Mouse (Mus musculus) MEL (cell line): ENCODE measurements around the gene Fryl. TPM values are rescaled to one million over a fixed set of nuclear protein-coding genes. Genes with fewer than 3 reads are reported as not detected.

Experiments
- DNase-seq: peaks from one replicate; pipeline ENCODE4 v3.0.0; 2011; ENCODE audit warnings: low read depth, low spot score
- H3K27ac ChIP-seq: 2 replicates; pipeline ENCODE4 v1.5.1; 2012; ENCODE audit warnings: low read depth, mild to moderate bottlenecking, control low read depth, low read length, moderate library complexity; ENCODE audit not compliant: control insufficient read depth
- H3K27me3 ChIP-seq, 2 experiments: fragments of 150-350 bp in 1 of 2; sonication (generic) in 1 of 2; 2 replicates each; pipeline ENCODE4 v1.6.1; 2012; ENCODE audit warnings: low read length in 2 of 2, mild to moderate bottlenecking in 2 of 2, improper control_type of control experiment in 1 of 2, moderate library complexity in 1 of 2; ENCODE audit not compliant: insufficient read depth in 2 of 2, control insufficient read depth in 1 of 2
- H3K36me3 ChIP-seq, 2 experiments: 2 replicates each; pipeline ENCODE4 v1.6.1; 2012 to 2014; ENCODE audit warnings: low read length in 2 of 2, improper control_type of control experiment in 1 of 2, inconsistent platforms in 1 of 2, mild to moderate bottlenecking in 1 of 2; ENCODE audit not compliant: insufficient read depth in 2 of 2, control insufficient read depth in 1 of 2
- H3K4me1 ChIP-seq, 2 experiments: fragments of 150-350 bp in 1 of 2; sonication (generic) in 1 of 2; 2 replicates each; pipeline ENCODE4 v1.6.1; 2012; ENCODE audit warnings: low read length in 2 of 2, improper control_type of control experiment in 1 of 2, mild to moderate bottlenecking in 1 of 2; ENCODE audit not compliant: insufficient read depth in 2 of 2, control insufficient read depth in 1 of 2
- H3K4me3 ChIP-seq, 2 experiments: fragments of 150-350 bp in 1 of 2; sonication (generic) in 1 of 2; 2 replicates each; pipeline ENCODE4 v1.5.1; 2012; ENCODE audit warnings: low read depth in 2 of 2, low read length in 2 of 2, mild to moderate bottlenecking in 2 of 2, moderate library complexity in 2 of 2, control low read depth in 1 of 2, improper control_type of control experiment in 1 of 2; ENCODE audit not compliant: control insufficient read depth in 1 of 2, insufficient read depth in 1 of 2
- H3K79me2 ChIP-seq: 2 replicates; pipeline ENCODE4 v1.6.1; 2012; ENCODE audit warnings: mild to moderate bottlenecking, low read length, moderate library complexity; ENCODE audit not compliant: control insufficient read depth, poor library complexity, insufficient read depth
- H3K9ac ChIP-seq: 2 replicates; pipeline ENCODE4 v1.6.1; 2012; ENCODE audit warnings: low read depth, mild to moderate bottlenecking, control low read depth, low read length, moderate library complexity; ENCODE audit not compliant: control insufficient read depth, poor library complexity, severe bottlenecking
- H3K9me3 ChIP-seq: fragments of 150-350 bp; sonication (generic); replicated peaks from 2 replicates; pipeline ENCODE4 v1.6.1; 2012; ENCODE audit warnings: mild to moderate bottlenecking, low read length, improper control_type of control experiment, moderate library complexity; ENCODE audit not compliant: insufficient read depth
- BHLHE40 ChIP-seq: IDR thresholded peaks from 2 replicates; pipeline ENCODE4 v1.6.1; 2012; ENCODE audit warnings: low read depth, mild to moderate bottlenecking, inconsistent platforms, low read length, improper control_type of control experiment, borderline replicate concordance
- CHD1 ChIP-seq: IDR thresholded peaks from 2 replicates; pipeline ENCODE4 v1.6.1; 2012; ENCODE audit warnings: low read depth, mild to moderate bottlenecking, inconsistent platforms, low read length, improper control_type of control experiment
- CHD2 ChIP-seq: IDR thresholded peaks from 2 replicates; pipeline ENCODE4 v1.6.1; 2011; ENCODE audit warnings: low read length, improper control_type of control experiment
- ELF1 ChIP-seq: IDR thresholded peaks from 2 replicates; pipeline ENCODE4 v1.6.1; 2014; ENCODE audit warnings: low read depth, mild to moderate bottlenecking, inconsistent platforms, low read length, improper control_type of control experiment, moderate library complexity
- MAFK ChIP-seq: IDR thresholded peaks from 2 replicates; pipeline ENCODE4 v1.6.1; 2011; ENCODE audit warnings: low read depth, mild to moderate bottlenecking, low read length, improper control_type of control experiment, borderline replicate concordance
- MAZ ChIP-seq: IDR thresholded peaks from 2 replicates; pipeline ENCODE4 v1.6.1; 2012; ENCODE audit warnings: low read depth, mild to moderate bottlenecking, inconsistent platforms, low read length, improper control_type of control experiment
- MEF2A ChIP-seq: IDR thresholded peaks from 2 replicates; pipeline ENCODE4 v1.6.1; 2014; ENCODE audit warnings: low read depth, mild to moderate bottlenecking, inconsistent platforms, low read length, improper control_type of control experiment; ENCODE audit not compliant: poor library complexity, insufficient replicate concordance, severe bottlenecking; ENCODE audit errors: extremely low read depth
- MYC ChIP-seq: IDR thresholded peaks from 2 replicates; pipeline ENCODE4 v1.6.1; 2011; ENCODE audit warnings: low read depth, mild to moderate bottlenecking, low read length, improper control_type of control experiment, moderate library complexity
- NELFE ChIP-seq: IDR thresholded peaks from 2 replicates; pipeline ENCODE4 v1.6.1; 2011; ENCODE audit warnings: low read depth, low read length, improper control_type of control experiment
- POLR2A ChIP-seq, 2 experiments: IDR thresholded peaks; 2 replicates each; pipeline ENCODE4 v1.6.1; 2011 to 2012; ENCODE audit warnings: low read length in 2 of 2, mild to moderate bottlenecking in 2 of 2, control low read depth in 1 of 2, improper control_type of control experiment in 1 of 2, low read depth in 1 of 2, moderate library complexity in 1 of 2; ENCODE audit not compliant: control insufficient read depth in 1 of 2, insufficient read depth in 1 of 2, poor library complexity in 1 of 2
- POLR2AphosphoS2 ChIP-seq: IDR thresholded peaks from 2 replicates; pipeline ENCODE4 v1.6.1; 2011; ENCODE audit warnings: low read length, improper control_type of control experiment
- POLR2AphosphoS5 ChIP-seq: IDR thresholded peaks from 2 replicates; pipeline ENCODE4 v1.6.1; 2012; ENCODE audit warnings: low read depth, borderline replicate concordance, mild to moderate bottlenecking, inconsistent platforms, low read length, moderate library complexity, mixed read lengths
- RAD21 ChIP-seq: IDR thresholded peaks from 2 replicates; pipeline ENCODE4 v1.6.1; 2011; ENCODE audit warnings: mild to moderate bottlenecking, low read depth, low read length, improper control_type of control experiment
- RCOR1 ChIP-seq: IDR thresholded peaks from 2 replicates; pipeline ENCODE4 v1.6.1; 2012; ENCODE audit warnings: low read depth, mild to moderate bottlenecking, inconsistent platforms, low read length, improper control_type of control experiment
- TBP ChIP-seq: IDR thresholded peaks from 2 replicates; pipeline ENCODE4 v1.8.0; 2011; ENCODE audit warnings: low read depth, low read length, improper control_type of control experiment
- UBTF ChIP-seq: IDR thresholded peaks from 2 replicates; pipeline ENCODE4 v1.6.1; 2012; ENCODE audit warnings: low read depth, mild to moderate bottlenecking, inconsistent platforms, low read length, improper control_type of control experiment, moderate library complexity, borderline replicate concordance; ENCODE audit not compliant: insufficient read depth
- USF2 ChIP-seq, 2 experiments: IDR thresholded peaks; 2 replicates each; pipeline ENCODE4 v1.6.1; 2011 to 2012; ENCODE audit warnings: improper control_type of control experiment in 2 of 2, low read length in 2 of 2, borderline replicate concordance in 1 of 2, inconsistent platforms in 1 of 2, low read depth in 1 of 2, mild to moderate bottlenecking in 1 of 2; ENCODE audit not compliant: insufficient read depth in 1 of 2
- ZC3H11A ChIP-seq: IDR thresholded peaks from 2 replicates; pipeline ENCODE4 v1.6.1; 2012; ENCODE audit warnings: low read depth, mild to moderate bottlenecking, inconsistent platforms, low read length, improper control_type of control experiment
- ZKSCAN1 ChIP-seq: IDR thresholded peaks from 2 replicates; pipeline ENCODE4 v1.6.1; 2012; ENCODE audit warnings: low read depth, mild to moderate bottlenecking, inconsistent platforms, low read length, improper control_type of control experiment, moderate library complexity
- ZNF384 ChIP-seq: IDR thresholded peaks from 2 replicates; pipeline ENCODE4 v1.6.1; 2012; ENCODE audit warnings: low read depth, mild to moderate bottlenecking, inconsistent platforms, low read length, improper control_type of control experiment
- polyA plus RNA-seq, 2 experiments: library from polyadenylated mRNA; stranded (reverse) in 1 of 2; unstranded in 1 of 2; fragments of >175 nt in 1 of 2; fragments of >200 nt in 1 of 2; gene quantifications; 2 replicates each; pipeline versions ENCODE4 v1.2.1 to v1.2.4; 2012; ENCODE audit warnings: low replicate concordance in 2 of 2, low read depth in 1 of 2; ENCODE audit not compliant: insufficient read length in 2 of 2, insufficient read depth in 1 of 2, missing spikeins in 1 of 2
- total RNA-seq: library from RNA; depleted of rRNA; stranded (reverse); fragments of 300-350 nt; gene quantifications from 2 replicates; pipeline ENCODE4 v1.2.3, GENCODE M21; 2012

The Fryl gene
- total and polyA plus RNA-seq, 3 experiments = 18.8 to 188 (median 39.7) TPM

DNA sequence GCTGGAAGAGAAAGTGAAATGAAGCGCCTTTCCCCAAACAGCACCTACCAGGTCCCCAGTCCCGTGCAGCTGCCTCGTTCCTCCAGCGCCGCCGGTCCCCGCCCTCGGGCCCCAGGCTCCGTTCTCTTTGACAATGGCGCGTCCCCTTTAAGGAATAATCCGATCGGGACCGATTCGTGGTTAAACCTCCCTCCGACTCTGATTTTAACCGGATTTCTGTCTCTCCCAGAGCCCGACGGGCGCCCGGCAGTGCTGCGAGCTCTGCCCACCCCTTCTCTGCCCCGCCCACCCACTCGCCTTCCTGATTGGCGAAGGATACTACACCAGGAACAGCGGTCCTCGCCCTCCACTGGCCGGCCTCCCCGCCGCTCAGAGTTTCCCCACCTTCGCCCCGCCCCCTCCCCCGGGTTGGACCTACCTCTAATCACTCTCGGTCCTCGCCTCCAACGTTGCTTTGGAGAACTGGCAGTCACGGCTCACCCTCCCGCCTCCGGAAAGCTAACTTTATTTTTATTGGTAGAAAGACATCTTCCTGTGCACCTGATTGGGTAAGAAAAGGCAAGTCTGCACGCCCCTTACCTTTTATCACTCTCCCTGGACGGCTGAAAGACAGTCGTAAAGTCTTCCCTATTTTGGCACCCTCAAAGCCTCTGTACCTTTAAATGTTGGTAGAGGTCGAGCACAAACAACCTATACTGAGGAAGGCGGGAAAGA is at the start of gene Fryl (continued):
- TF ChIP-seq POLR2AphosphoS5 (no peak), RAD21 (no peak), ZC3H11A (no peak), TBP (peak; percentile 92)

DNA sequence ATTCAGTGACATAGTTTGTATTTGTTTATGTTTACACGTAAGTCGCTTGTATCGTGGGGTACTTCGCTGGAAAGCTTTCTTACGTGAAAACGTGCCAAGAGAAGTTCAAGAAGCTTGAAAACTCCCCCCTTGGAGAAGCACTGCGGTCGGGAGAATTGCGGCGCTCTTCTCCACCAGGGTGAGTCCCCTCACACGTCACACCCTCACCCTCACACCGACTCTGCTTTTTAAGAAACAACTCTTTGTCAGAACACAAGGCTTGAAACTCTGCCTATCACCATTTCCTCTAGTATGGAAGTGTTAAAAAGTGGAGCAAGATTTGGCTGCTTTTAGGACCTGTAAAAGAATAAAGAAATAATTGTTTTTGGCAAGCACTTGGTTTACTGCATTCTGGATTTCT is 48.1 kb upstream of the Fryl start:
- Histone ChIP-seq H3K27ac (no peak overlapping the region), H3K4me3 (no peak overlapping the region), H3K79me2 (no peaks in the 10 kb centered on the region; the same call in 1 of the 2 replicates), H3K4me1 (peaks cover 5 to 6% of the 10 kb centered on the region in 2 experiments), H3K9me3 (no peaks in the 10 kb centered on the region), H3K9ac (no peak overlapping the region)
- DNase-seq = no peak
- TF ChIP-seq MAZ = no peak
- 0 out of 4 replicates have a peak, but pooled peaks of 1 of the 2 experiments have one; percentile 15 for TF ChIP-seq POLR2A (IDR thresholded peaks at IDR 0.05; ENCODE audit: control insufficient read depth in 1 of 2, insufficient read depth in 1 of 2, low read depth in 1 of 2, low read length in 2 of 2, poor library complexity in 1 of 2)
- TF ChIP-seq, all 39 proteins: peak for 1
- peaks cover 16 to 73% of the 10 kb centered on the region in 2 experiments for H3K36me3 ChIP-seq
- no peaks in the 10 kb centered on the region for H3K27me3 ChIP-seq

DNA sequence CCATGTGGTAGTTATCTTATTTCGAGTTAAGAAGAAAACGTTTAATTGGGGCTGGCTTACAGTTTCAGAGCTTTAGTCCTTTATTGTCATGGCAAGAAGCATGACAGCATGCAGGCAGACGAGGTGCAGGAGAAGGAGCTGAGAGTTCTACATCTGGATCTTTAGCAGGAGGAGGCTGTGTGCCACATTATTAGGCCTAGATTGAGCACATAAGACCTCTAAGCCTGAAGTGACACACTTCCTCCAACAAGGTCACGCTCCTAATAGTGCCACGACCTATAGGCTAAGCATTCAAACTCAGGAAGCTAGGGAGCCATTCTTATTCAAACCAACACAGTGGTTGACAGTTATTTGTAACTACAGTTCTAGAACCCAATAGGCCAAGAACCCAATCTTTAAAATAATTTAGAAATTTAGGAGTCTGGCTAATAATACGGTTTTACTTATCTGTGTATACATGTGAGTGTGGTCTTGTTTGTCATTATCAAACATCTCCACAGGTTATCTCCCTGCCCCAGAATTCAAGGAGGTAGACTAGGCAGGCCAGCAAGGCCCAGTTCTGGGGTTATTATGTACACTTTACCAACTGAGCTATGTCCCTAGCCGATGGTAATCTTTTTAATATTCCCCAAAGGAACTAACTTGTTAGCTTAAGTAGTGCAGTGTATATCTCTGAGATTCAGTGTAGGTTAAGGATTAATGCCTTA is 45.3 kb upstream of the Fryl start:
- Histone ChIP-seq H3K9ac (no peak overlapping the region), H3K36me3 (peaks cover 8 to 59% of the 10 kb centered on the region in 2 experiments), H3K79me2 (peaks cover 2% of the 10 kb centered on the region; the same call in 1 of the 2 replicates), H3K4me3 (no peak overlapping the region), H3K27me3 (no peaks in the 10 kb centered on the region), H3K4me1 (peaks cover under 1 to 3% of the 10 kb centered on the region in 2 experiments), H3K27ac (no peak overlapping the region), H3K9me3 (no peaks in the 10 kb centered on the region)
- TF ChIP-seq CHD1 = no peak
- TF ChIP-seq ELF1 = no peak
- TF ChIP-seq BHLHE40 = no peak
- TF ChIP-seq POLR2AphosphoS5 = no peak
- no peak for TF ChIP-seq ZNF384
- TF ChIP-seq MYC = no peak
- TF ChIP-seq ZC3H11A = no peak
- TF ChIP-seq RAD21 = no peak
- no peak for TF ChIP-seq NELFE
- no peak for TF ChIP-seq POLR2AphosphoS2
- no peak for TF ChIP-seq MAFK
- TF ChIP-seq UBTF = no peak
- no peak for TF ChIP-seq RCOR1
- TF ChIP-seq ZKSCAN1 = no peak
- no peak for TF ChIP-seq CHD2
- no peak for TF ChIP-seq MEF2A
- TF ChIP-seq USF2 (IDR thresholded peaks at IDR 0.05; ENCODE audit: borderline replicate concordance in 1 of 2, insufficient read depth in 1 of 2, low read depth in 1 of 2, low read length in 2 of 2) = no peak
- no peak for DNase-seq
